Mouse (Mus musculus): ENCODE data around the gene Washc3.

The Washc3 gene

DNA sequence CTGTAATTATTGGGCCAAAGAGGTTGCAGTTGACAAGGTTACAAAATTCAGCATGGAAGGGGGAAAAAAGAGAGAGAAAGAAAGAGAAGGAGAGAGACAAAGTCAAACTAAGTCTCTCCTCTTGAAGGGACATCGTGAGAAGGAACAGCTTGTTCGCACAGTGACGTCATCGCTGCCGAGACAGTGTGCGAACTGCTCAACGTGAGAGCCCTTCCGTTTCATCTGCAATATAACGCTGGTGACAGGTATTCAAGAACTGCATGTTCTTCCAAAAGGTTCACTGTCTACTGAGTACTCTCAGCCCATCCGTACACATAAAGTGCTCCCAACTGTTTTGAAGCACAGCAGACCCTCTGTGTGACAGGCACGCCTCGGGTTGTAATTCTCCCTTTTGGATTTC, 59.4 kb downstream of the Washc3 start:
- no peak for DNase-seq

DNA sequence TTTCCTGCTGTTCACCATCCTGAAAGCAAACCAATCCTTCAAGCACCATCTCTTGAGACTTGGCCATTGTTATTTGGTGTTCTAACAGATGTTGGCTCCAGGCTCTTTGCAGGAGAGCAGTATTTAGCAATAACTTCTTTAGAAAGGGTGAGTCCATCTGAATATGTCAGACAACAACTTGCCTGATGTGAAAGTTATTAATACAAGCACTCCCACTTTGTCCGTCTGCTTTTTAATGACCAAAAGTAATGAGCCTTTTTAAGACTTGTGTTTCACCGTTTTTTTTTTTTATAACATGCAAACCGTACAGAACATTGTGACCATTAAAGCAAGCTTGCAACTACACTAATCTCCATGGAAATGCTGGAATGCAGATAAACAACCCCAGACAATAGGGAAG, 60.3 kb downstream of the Washc3 start:
- no peak for DNase-seq

GRCm38 (mm10) chr10:88263383-88263782, 62.5 kb downstream of the Washc3 start:
- no peak for DNase-seq

DNA sequence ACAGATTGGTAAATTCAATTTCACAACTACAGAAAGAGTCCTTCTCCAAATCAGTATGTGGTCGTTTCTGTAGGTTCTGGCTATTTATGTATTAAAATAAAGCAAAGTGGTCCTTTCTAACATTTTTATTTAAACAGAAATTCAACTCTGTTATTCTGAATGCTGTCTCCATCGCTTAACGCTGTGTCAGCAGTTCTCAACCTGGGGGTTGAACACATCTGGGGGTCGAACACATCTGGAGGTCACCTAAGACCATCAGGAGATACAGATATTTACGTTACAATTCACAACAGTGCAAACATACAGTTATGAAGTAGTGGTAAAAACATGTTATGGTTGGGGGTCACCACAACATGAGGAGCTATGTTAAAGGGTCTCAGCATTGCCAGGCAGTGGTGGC, 73.2 kb downstream of the Washc3 start:
- no peak for DNase-seq

DNA sequence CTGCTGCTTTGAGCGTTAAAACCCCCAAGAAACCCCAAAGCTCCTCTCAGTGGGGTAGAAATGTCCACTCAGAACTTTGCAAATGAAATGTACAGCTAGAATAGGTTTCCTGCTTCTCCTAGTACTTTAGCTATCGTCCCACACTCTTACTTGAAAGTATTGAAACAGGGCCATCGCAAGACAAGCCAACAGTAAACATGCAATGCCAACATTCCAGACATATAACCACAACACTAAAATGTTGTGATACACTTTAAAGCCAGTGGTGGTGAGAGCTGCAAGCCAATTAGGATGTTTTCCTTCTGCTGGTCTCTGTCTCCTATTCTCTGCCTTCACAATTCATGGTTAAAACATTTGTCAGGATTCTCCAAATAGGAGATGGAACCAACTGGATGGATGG, 80.8 kb downstream of the Washc3 start:
- DNase-seq: no peak

DNA sequence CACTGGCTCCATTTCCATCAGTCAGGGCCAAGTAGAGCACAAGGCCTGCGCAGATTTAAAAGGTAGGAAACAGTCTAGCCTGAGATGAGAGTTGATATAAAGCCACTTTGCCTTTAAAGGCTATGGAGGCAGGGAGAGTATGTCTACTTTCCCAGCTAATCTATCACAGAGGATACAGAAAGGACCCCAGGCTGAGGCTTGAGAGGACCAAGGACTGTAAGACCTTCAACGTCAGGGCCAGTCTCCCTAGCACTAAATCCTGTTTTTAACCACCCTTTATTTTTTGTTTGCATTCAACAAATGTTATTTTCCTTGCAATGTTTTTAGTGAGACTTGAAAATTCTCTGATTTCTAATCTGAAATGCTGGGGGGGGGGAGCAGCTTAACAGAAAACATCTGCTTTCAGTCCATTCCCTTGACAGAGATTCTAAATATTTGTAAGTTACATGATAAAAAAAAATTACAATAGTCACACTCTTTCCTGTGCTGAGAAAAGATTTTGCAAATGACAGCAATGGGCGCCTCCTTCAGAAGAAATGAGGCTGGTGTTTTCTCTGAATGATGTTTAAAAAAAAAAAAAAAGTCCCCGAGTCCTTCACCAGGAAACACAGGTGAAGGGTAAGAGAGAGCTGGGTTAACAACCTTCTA, 83.6 kb downstream of the Washc3 start:
- no peak for DNase-seq

DNA sequence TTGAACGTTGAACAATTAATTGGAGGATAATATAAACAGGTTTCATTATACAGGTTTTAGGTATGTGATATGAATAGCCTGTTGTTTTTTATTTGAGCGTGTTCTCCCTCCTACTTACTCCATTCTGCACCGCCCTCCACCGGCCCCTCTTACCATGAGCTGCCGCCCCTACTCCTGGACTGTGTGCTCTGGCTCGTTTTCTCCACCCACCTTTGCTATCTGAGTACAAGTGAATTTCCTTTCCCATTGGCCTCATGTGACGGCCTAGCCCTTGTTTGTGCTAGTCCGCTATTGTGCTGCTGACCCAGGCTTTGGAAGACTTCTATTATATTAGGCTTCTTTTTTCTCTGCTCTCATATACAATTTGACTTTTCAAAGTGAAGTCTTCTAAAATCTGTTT, 86.4 kb downstream of the Washc3 start:
- no peak for DNase-seq

- no peak for DNase-seq
Measured at GRCm38 (mm10) chr10:88288061-88288460, 87.2 kb downstream of the Washc3 start.

DNA sequence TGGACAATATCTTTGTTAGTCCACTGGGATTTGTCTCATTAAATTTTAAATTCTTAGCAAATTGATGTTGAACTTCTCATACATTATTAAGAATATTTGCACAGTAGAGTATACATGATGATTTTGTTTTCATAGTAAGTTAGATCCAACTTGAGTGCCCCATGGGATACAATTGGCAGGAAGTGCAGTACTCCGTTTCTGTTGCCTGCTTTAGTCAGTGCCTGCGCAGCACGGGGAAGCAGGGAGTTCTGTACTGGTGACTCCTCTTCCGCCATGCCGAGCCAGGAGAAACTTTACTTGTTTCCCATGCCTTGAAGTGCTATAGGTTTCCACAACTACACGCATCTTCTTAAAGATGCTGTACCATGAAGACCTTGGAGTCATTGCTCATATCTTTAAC, 94.2 kb downstream of the Washc3 start:
- no peak for DNase-seq

Measured in cerebellum, postnatal 25 days (tissue).